Mouse (Mus musculus): ENCODE data around the gene Pik3r2. TPM values are rescaled to one million over a fixed set of nuclear protein-coding genes. Genes with fewer than 3 reads are reported as not detected.

Pik3r2 gene
- polyA plus RNA-seq, 1 experiment: 130 TPM

GRCm38 (mm10) chr8:70744806-70745205 is 31.7 kb downstream of the Pik3r2 start:
- Histone ChIP-seq H3K4me3 (no peak overlapping the region), H3ac (ENCODE audit: control insufficient read depth, insufficient read length) (no peak overlapping the region)
- no peak for TF ChIP-seq REST (IDR thresholded peaks at IDR 0.05; ENCODE audit: insufficient read depth, insufficient read length)
- no peak for TF ChIP-seq E2F4 (IDR thresholded peaks at IDR 0.05; ENCODE audit: insufficient read depth)
- TF ChIP-seq MYOD1 (IDR thresholded peaks at IDR 0.05; ENCODE audit: control insufficient read depth in 1 of 3, insufficient read length in 2 of 3, low read depth in 2 of 3): no peak

GRCm38 (mm10) chr8:70743656-70744590 is 32.6 kb downstream of the Pik3r2 start:
- H3K4me3 ChIP-seq: no peak overlapping the region
- peak overlapping the region; percentile 6 for H3K4me2 ChIP-seq (ENCODE audit: low read depth)
- H3K36me3 ChIP-seq (ENCODE audit: control insufficient read depth, insufficient read depth): no peaks in the 10 kb centered on the region
- H3K27me3 ChIP-seq (ENCODE audit: control insufficient read depth, insufficient read depth, insufficient read length): peaks cover 41% of the 10 kb centered on the region
- no peak overlapping the region for H3ac ChIP-seq (ENCODE audit: control insufficient read depth, insufficient read length)
- TF ChIP-seq SRF (IDR thresholded peaks at IDR 0.05; ENCODE audit: control insufficient read depth, insufficient read length, low read depth) (no peak), CEBPB (IDR thresholded peaks at IDR 0.05; ENCODE audit: insufficient read depth, poor library complexity, severe bottlenecking) (no peak), USF1 (IDR thresholded peaks at IDR 0.05; ENCODE audit: low read depth) (peak; percentile 19), E2F4 (IDR thresholded peaks at IDR 0.05; ENCODE audit: insufficient read depth) (no peak), MYOD1 (IDR thresholded peaks at IDR 0.05; ENCODE audit: control insufficient read depth in 1 of 3, insufficient read length in 2 of 3, low read depth in 2 of 3) (no peak), MAX (IDR thresholded peaks at IDR 0.05; ENCODE audit: low read depth) (no peak)
- H3K79me2 ChIP-seq (ENCODE audit: control insufficient read depth, insufficient read depth): no peaks in the 10 kb centered on the region

More at GRCm38 (mm10) chr8:70744806-70745205, 31.7 kb downstream of the Pik3r2 start:
- Histone ChIP-seq H3K36me3 (ENCODE audit: control insufficient read depth, insufficient read depth) (no peaks in the 10 kb centered on the region), H3K79me2 (ENCODE audit: control insufficient read depth, insufficient read depth) (no peaks in the 10 kb centered on the region), H3K27me3 (ENCODE audit: control insufficient read depth, insufficient read depth, insufficient read length) (peaks cover 41% of the 10 kb centered on the region), H3K4me2 (ENCODE audit: low read depth) (no peak overlapping the region)

DNA sequence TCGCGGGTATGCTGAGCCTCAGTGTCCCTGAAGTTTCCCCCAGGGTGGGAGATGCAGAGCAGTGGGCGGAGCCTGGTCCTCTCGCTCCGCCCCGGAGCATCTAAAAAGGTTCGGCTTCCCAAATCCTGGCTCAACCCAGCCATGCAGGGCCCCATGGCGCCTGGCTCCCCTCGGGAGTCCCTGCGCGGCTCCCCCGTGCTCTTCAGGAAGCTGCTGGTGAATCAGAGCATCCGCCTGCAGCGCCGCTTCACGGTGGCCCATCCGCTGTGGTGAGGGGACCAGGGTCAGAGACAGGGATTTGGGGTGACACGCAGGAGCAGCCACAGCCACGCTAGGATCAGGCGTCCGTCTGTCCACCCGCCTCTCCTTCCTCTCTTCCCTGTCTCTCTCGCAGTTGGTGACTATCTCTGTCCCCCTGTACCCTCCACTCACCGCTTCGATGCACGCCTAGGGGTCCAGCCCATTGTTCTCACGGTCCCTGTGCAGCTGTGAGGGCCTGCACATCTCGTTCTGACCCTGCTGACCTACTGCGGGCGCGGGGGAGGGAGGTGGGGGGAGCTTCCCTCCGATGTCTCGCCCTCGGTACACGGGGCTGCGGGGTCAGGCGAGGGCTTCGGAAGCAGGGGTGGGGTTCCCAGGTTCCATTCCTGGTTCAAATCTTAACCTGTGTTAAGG is 33.4 kb downstream of the Pik3r2 start:
- no peaks in the 10 kb centered on the region for H3K36me3 ChIP-seq (ENCODE audit: control insufficient read depth, insufficient read depth)
- H3K79me2 ChIP-seq (ENCODE audit: control insufficient read depth, insufficient read depth): no peaks in the 10 kb centered on the region
- TF ChIP-seq USF1 (IDR thresholded peaks at IDR 0.05; ENCODE audit: low read depth) (no peak), CEBPB (IDR thresholded peaks at IDR 0.05; ENCODE audit: insufficient read depth, poor library complexity, severe bottlenecking) (no peak), MAX (IDR thresholded peaks at IDR 0.05; ENCODE audit: low read depth) (no peak), TCF3 (IDR thresholded peaks at IDR 0.05; ENCODE audit: insufficient read length, low read depth) (no peak), MYOD1 (IDR thresholded peaks at IDR 0.05; ENCODE audit: control insufficient read depth in 1 of 3, insufficient read length in 2 of 3, low read depth in 2 of 3) (no peak), REST (IDR thresholded peaks at IDR 0.05; ENCODE audit: insufficient read depth, insufficient read length) (no peak), SRF (IDR thresholded peaks at IDR 0.05; ENCODE audit: control insufficient read depth, insufficient read length, low read depth) (no peak), MYOG (IDR thresholded peaks at IDR 0.05; ENCODE audit: control insufficient read depth in 1 of 3, insufficient read depth in 1 of 3, insufficient read length in 2 of 3, low read depth in 2 of 3) (no peak), POLR2AphosphoS2 (IDR thresholded peaks at IDR 0.05; ENCODE audit: insufficient read length, low read depth) (no peak), E2F4 (IDR thresholded peaks at IDR 0.05; ENCODE audit: insufficient read depth) (no peak)
- H3K27me3 ChIP-seq (ENCODE audit: control insufficient read depth, insufficient read depth, insufficient read length): peaks cover 41% of the 10 kb centered on the region
- no peak overlapping the region for H3K4me2 ChIP-seq (ENCODE audit: low read depth)
- H3ac ChIP-seq (ENCODE audit: control insufficient read depth, insufficient read length): no peak overlapping the region
- H3K4me3 ChIP-seq: no peak overlapping the region

DNA sequence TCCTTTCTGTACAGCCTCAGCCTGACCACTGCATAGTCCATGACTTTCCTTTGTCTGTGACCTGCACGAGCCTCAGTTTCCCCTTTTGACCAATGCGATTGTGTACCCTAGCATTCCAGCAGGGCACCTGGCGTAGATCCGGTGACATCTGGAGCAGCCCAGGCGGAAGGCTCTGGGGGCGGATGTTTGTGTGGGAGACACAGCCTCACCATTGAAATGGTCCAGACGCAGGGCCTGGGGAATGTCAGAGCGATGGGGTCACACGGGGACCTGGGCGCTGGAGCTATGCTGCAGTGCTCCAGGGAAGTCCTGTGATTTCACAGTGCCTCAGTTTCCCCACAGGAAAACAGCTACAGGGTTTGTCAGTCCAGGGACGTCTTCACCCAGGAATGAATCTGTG is 34.3 kb downstream of the Pik3r2 start:
- no peaks in the 10 kb centered on the region for H3K36me3 ChIP-seq (ENCODE audit: control insufficient read depth, insufficient read depth)
- TF ChIP-seq REST (IDR thresholded peaks at IDR 0.05; ENCODE audit: insufficient read depth, insufficient read length) (no peak), MAX (IDR thresholded peaks at IDR 0.05; ENCODE audit: low read depth) (no peak), USF1 (IDR thresholded peaks at IDR 0.05; ENCODE audit: low read depth) (no peak), CEBPB (IDR thresholded peaks at IDR 0.05; ENCODE audit: insufficient read depth, poor library complexity, severe bottlenecking) (no peak), POLR2A (IDR thresholded peaks at IDR 0.05; ENCODE audit: insufficient read length, low read depth) (no peak)
- H3K4me3 ChIP-seq: no peak overlapping the region
- H3K79me2 ChIP-seq (ENCODE audit: control insufficient read depth, insufficient read depth): no peaks in the 10 kb centered on the region
- no peak overlapping the region for H3ac ChIP-seq (ENCODE audit: control insufficient read depth, insufficient read length)
- peaks cover 40% of the 10 kb centered on the region for H3K27me3 ChIP-seq (ENCODE audit: control insufficient read depth, insufficient read depth, insufficient read length)
- H3K4me2 ChIP-seq (ENCODE audit: low read depth): no peak overlapping the region

GRCm38 (mm10) chr8:70741661-70742060 is 34.9 kb downstream of the Pik3r2 start:
- H3K27me3 ChIP-seq (ENCODE audit: control insufficient read depth, insufficient read depth, insufficient read length): peaks cover 35% of the 10 kb centered on the region
- H3K36me3 ChIP-seq (ENCODE audit: control insufficient read depth, insufficient read depth): no peaks in the 10 kb centered on the region
- no peak for TF ChIP-seq TCF3 (IDR thresholded peaks at IDR 0.05; ENCODE audit: insufficient read length, low read depth)
- no peak for TF ChIP-seq E2F4 (IDR thresholded peaks at IDR 0.05; ENCODE audit: insufficient read depth)
- TF ChIP-seq MAX (IDR thresholded peaks at IDR 0.05; ENCODE audit: low read depth): no peak
- no peak for TF ChIP-seq POLR2A (IDR thresholded peaks at IDR 0.05; ENCODE audit: insufficient read length, low read depth)
- TF ChIP-seq MYOD1 (IDR thresholded peaks at IDR 0.05; ENCODE audit: control insufficient read depth in 1 of 3, insufficient read length in 2 of 3, low read depth in 2 of 3): no peak
- no peak for TF ChIP-seq REST (IDR thresholded peaks at IDR 0.05; ENCODE audit: insufficient read depth, insufficient read length)
- no peak for TF ChIP-seq MYOG (IDR thresholded peaks at IDR 0.05; ENCODE audit: control insufficient read depth in 1 of 3, insufficient read depth in 1 of 3, insufficient read length in 2 of 3, low read depth in 2 of 3)
- H3K4me3 ChIP-seq: no peak overlapping the region
- no peak overlapping the region for H3K4me2 ChIP-seq (ENCODE audit: low read depth)
- H3ac ChIP-seq (ENCODE audit: control insufficient read depth, insufficient read length): no peak overlapping the region
- no peaks in the 10 kb centered on the region for H3K79me2 ChIP-seq (ENCODE audit: control insufficient read depth, insufficient read depth)
